Mouse (Mus musculus) gastrocnemius, adult 2 months (tissue): Measurements from ENCODE around the gene Fgg. TPM values are rescaled to one million over a fixed set of nuclear protein-coding genes. Genes with fewer than 3 reads are reported as not detected.

Experiments used
- DNase-seq: peaks from one replicate; pipeline ENCODE4 v3.0.0; 2022
- H3K27ac ChIP-seq: fragments of 200-600 bp; 2 replicates; pipeline ENCODE4 v1.8.1; 2022; ENCODE audit warnings: mild to moderate bottlenecking
- H3K4me3 ChIP-seq: fragments of 200-600 bp; 2 replicates; pipeline ENCODE4 v1.8.1; 2022; ENCODE audit warnings: mild to moderate bottlenecking, moderate library complexity
- CTCF ChIP-seq: fragments of 200-600 bp; IDR thresholded peaks from 2 replicates; pipeline ENCODE4 v1.8.1; 2022; ENCODE audit warnings: antibody characterized with exemption, mild to moderate bottlenecking, moderate library complexity
- intact Hi-C: fragments of 180-260 bp; cut with DNase I; formaldehyde crosslinking; loops from one replicate; pipeline ENCODE4 v1.15.1; 2025
- total RNA-seq, 2 experiments: library from RNA; stranded (reverse); gene quantifications; 2 replicates each; pipeline ENCODE4 v1.2.3; 2021

Gene Fgg
- total RNA-seq, 2 experiments from 2014 or later, result not detected

DNA sequence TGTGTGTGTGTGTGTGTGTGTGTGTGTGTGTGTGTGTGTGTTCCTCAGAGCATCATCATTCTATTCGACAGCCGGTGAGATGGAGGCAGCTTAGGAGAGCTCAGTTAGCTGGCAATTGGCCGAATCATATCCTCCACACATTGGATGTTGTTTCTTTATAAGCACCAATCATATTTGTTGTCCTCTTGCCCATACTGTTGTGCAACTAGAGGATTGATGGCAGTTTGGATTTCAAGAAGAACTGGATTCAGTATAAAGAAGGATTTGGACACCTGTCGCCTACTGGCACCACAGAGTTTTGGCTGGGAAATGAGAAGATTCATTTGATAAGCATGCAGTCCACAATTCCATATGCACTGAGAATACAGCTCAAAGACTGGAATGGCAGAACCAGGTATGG, 3.6 kb downstream of the Fgg start:
- Histone ChIP-seq H3K27ac (no peak overlapping the region), H3K4me3 (no peak overlapping the region)
- intact Hi-C loops, result no loop called here
- no peak for DNase-seq
- TF ChIP-seq CTCF, result no peak

DNA sequence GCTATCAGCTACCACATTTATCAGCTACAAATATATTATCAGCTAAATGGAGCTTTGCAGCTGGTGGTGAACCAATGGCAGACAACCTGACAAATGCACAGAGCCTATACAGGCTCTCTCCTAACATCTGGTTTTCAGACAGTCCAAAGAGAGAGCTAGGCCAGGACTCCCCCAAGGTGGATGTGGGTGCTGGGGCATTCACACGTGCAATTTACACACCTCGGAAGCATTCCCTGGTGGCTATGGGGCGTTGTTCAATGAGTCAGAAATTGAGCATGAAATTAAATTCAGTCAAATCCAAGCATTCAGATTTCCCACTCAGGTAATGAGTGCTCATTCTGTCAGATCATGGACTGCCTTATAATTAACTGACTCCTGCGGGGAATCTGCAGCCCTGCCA, 4.0 kb downstream of the Fgg start:
- intact Hi-C loops, result no loop called here
- no peak for DNase-seq
- TF ChIP-seq CTCF, result no peak
- no peak overlapping the region for H3K27ac ChIP-seq
- no peak overlapping the region for H3K4me3 ChIP-seq

DNA sequence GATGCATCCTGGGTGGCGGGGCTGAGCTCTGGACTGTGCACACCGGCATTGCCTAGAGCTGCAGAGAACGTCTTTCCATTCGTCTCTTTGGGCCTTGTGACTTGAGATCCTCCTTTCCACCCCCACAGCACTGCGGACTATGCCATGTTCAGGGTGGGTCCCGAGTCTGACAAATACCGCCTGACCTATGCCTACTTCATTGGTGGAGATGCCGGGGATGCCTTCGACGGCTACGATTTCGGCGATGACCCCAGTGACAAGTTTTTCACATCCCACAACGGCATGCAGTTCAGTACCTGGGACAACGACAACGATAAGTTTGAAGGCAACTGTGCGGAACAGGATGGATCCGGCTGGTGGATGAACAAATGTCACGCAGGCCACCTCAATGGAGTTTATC, 5.1 kb downstream of the Fgg start:
- no peak for DNase-seq
- intact Hi-C loops, result no loop called here
- Histone ChIP-seq H3K4me3 (no peak overlapping the region), H3K27ac (no peak overlapping the region)
- TF ChIP-seq CTCF, result no peak

DNA sequence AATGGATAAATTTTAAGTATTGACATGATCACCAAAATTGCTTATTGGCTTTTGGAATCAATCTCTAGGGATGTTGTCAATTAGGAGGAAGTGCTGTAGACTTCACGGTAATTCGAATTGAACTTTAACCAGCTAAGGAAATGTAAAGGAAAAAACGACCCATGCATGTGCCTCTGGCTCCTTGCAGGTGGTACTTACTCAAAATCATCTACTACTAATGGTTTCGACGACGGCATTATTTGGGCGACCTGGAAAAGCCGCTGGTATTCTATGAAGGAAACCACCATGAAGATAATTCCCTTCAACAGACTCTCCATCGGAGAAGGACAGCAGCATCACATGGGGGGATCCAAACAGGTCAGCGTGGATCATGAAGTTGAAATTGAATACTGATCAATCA, 6.4 kb downstream of the Fgg start:
- DNase-seq, result no peak
- TF ChIP-seq CTCF, result no peak
- H3K27ac ChIP-seq, result no peak overlapping the region
- no peak overlapping the region for H3K4me3 ChIP-seq
- intact Hi-C loops, result no loop called here

DNA sequence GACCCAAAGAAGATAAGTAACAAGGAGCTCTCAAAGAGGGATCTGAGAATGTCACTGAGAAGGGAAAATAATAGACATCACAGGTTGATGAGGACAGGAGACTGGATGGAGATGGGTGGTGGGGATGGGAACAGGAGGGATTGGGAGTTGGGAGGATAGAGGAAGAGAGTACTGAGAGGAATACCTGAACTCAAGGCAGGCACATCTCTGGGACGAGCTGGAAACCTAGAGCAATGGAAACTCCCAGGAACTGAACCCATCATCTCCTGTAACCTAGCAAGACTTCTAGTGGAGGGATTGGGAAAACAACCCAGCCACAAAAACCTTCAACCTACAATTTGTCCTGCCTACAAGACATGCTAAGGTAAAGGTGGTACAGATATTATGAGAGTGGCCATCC, 8.7 kb downstream of the Fgg start:
- no peak for TF ChIP-seq CTCF
- no peak for DNase-seq
- intact Hi-C loops, result no loop called here

DNA sequence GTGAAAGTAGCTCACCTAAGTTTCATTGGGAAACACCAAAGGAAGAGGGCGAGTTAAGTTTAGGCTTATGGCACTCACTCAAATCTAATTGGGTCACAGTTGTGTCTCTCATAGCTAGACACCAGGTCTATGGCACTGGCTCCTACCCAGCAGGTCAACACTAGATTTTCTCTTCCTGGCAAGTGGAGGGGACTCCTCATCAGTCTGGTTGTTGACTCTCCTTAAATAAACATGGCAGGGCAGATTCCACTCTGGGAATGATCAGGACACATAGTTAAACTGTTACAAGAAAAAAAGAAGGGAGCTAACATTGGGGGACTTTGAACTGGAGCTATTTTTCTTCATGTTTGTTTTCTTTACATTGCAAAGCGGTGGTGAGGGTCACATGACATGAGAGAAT, 12.9 kb downstream of the Fgg start:
- intact Hi-C loops, result no loop called here

More for the DNA sequence above, 8.7 kb downstream of the Fgg start:
- no peak overlapping the region for H3K27ac ChIP-seq
- no peak overlapping the region for H3K4me3 ChIP-seq

DNA sequence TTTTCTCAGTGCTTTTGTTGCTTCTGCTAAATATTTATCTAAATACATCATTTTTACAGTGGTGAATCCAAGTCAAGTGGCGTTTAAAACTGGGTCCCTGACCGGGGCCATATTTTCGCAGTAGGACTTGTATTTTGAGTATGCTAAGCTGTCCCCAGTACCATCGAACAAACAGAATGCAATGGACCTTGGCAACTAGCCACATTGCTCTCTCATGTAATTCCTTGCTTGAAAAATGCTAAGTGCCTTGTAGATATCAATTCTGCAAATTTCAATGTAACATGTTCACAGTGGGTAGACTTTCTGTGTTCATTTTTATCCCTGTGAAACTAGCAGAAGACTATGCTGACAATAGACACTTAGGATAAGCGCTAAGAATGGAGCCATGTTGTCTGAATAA, 13.7 kb downstream of the Fgg start:
- no peak overlapping the region for H3K4me3 ChIP-seq
- H3K27ac ChIP-seq, result no peak overlapping the region
- no peak for DNase-seq
- intact Hi-C loops, result no loop called here
- no peak for TF ChIP-seq CTCF

More for the DNA sequence above, 12.9 kb downstream of the Fgg start:
- DNase-seq, result no peak
- Histone ChIP-seq H3K27ac (no peak overlapping the region), H3K4me3 (no peak overlapping the region)
- TF ChIP-seq CTCF, result no peak

DNA sequence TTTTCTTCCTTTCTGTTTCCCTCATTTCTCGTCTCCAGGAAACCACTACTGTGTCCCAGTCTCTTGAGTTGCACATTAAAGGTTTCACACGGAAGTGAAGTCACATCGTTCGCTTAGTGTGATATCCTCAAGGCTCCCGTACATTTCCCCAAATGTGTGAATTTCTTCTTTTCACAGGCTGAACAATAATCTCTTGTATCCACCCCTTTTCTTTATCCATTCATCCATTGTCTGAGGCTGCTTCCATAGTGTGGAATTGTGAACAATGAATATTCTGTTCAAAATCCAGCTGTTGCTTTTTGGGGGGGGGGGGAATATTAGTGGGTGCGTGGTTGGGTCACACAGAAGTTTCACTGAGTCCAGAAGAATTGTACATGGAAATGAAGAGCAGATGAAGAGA, 17.5 kb downstream of the Fgg start:
- intact Hi-C loops, result no loop called here
- no peak for DNase-seq
- H3K4me3 ChIP-seq, result no peak overlapping the region
- H3K27ac ChIP-seq, result no peak overlapping the region
- no peak for TF ChIP-seq CTCF

DNA sequence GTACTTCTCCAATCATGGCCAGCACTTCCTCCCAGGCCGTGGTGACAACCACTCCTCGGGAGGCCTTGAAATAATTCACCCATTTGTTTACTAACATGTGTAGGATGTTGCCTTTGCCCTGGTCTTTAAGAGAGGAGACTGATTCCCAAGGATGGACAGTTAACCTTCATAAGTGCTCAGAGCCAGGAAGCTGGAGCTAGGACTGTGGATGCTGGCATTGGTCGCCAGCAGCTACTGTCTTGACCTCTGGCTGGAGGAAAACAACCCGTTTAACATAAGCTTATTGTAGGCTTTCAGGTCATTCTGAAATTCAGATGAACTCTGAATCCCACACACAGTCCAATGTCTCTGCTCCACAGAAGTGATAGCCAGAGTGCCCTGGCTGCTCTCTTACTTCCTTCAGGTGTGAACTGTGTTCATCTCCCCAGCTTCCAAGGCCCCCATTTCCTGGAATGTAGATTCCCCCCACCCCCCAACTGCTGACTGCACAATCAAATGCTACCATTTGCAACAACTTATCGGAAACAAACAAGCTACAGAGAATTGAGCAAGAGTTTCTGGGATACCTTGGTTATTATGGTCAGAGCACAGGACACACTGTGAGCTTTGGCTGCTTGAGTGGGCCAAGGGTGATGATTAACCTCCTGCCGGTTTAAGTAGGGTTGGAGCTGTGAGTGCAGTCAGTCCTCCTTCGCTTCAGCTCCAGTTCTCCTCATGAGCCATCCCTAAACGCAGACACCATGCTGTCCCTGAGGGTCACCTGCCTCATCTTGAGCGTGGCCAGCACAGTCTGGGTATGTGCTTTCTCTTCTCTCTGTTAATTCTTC, 18.2 kb downstream of the Fgg start, which contains the start of gene Fga:
TSS of gene Fga (plus strand) at position 602 of the 827 bp plus-strand sequence.
- DNase-seq, result no peak
- TF ChIP-seq CTCF, result no peak
- intact Hi-C loops, result no loop called here

DNA sequence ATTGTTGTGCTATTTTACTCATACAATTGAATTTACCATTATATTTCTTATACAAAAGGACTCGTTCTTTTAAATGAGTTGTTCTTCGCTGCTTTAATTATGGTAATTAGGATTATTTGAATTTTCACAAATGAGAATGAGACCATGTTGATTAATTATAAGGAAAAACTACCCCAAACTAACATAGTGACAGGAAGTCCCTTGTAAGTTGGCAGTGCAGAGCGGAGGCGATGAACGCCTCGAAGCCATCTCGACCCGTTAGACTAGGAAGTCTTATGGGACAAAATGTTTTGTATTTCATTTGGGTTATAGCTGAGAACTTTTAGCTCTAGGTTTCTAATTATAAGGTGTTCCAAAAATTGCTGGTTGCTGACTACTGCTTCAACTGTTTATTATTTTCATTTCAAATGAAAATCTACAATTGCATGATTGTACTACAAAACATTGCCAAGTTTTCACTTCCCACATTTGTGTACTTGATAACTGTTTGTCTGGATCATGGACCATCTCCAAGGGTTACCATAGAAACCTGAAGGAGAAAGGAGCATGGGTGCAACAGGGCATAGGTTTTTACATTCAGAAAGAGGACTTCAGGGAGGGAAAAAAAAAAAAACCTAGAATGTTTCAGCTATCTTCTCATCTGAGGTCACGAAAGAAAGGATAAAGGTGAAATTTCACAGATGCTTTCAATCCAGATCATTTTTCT, 20.2 kb downstream of the Fgg start:
- no peak for DNase-seq
- no peak overlapping the region for H3K27ac ChIP-seq
- TF ChIP-seq CTCF, result no peak
- no peak overlapping the region for H3K4me3 ChIP-seq
- intact Hi-C loops, result no loop called here

More for the DNA sequence above, 18.2 kb downstream of the Fgg start, which contains the start of gene Fga:
- Histone ChIP-seq H3K27ac (no peak within 1 kb of the TSS), H3K4me3 (no peak within 1 kb of the TSS)

DNA sequence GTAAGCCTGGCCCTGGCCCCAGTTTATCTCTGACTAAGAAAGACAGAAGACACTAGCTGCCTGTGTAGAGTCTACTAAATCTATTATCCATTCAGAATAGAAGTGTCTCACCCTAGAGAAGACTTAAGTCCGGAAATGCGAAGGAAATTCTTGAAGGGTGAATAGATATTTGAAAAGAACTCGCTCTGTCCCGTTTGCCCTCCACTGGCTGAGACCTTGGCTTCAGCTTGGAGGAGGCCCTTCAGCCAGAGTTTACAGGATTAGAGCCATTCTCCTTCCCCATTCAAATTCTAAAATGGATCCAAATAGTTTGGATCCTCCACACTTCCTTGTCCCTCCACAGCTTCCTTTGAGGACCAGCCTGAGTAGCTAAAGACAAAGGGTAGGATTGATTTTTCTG, 22.8 kb downstream of the Fgg start:
- no peak for DNase-seq
- intact Hi-C loops, result no loop called here
- no peak for TF ChIP-seq CTCF
- H3K27ac ChIP-seq, result no peak overlapping the region
- no peak overlapping the region for H3K4me3 ChIP-seq

DNA sequence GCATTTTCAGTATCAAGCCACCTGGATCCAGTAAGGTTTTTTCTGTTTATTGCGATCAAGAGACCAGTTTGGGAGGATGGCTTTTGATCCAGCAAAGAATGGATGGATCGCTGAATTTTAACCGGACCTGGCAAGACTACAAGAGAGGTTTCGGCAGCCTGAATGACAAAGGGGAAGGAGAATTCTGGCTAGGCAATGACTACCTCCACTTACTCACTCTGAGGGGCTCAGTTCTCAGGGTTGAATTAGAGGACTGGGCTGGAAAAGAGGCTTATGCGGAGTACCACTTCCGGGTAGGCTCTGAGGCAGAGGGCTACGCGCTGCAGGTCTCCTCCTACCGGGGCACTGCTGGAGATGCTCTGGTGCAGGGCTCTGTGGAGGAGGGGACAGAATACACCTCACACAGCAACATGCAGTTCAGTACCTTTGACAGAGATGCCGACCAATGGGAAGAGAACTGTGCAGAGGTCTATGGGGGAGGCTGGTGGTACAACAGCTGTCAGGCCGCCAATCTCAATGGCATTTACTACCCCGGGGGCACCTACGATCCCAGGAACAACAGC, 25.3 kb downstream of the Fgg start:
- no peak for DNase-seq
- TF ChIP-seq CTCF, result no peak
- Histone ChIP-seq H3K27ac (no peak overlapping the region), H3K4me3 (no peak overlapping the region)
- intact Hi-C loops, result no loop called here

DNA sequence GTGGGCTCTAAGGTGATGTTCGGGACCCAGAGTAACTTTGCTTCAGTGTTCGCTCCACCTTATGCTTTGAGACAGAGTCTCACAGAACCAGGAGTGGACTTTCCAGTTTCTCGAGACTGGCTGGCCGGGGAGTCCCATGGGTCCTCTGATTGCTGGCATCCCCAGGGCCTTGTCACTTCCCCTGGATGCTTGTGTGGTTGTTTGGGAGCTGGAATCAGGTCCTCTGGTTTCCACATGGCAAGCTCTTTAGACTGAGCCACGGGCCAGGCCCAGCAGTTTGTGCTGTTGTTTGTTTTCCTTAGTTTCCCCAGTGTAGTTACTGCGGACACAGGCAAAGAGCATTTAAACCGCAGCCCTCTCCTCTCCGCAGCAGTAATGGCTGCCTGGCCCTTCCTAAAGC, 26.3 kb downstream of the Fgg start:
- Histone ChIP-seq H3K4me3 (no peak overlapping the region), H3K27ac (no peak overlapping the region)
- intact Hi-C loops, result no loop called here
- no peak for DNase-seq
- no peak for TF ChIP-seq CTCF
